Mouse (Mus musculus) T-helper 17 cell (primary cell): ENCODE data around the gene Kcna7.

Experiments used
- in situ Hi-C, 2 experiments: fragments of 300-600 bp; cut with MboI, MseI; formaldehyde crosslinking; loops; 1 replicate in 1 of 2; 2 replicates in 1 of 2; pipeline ENCODE4 v1.15.1; 2025; ENCODE audit warnings: high pct_unique_total_duplicates in 2 of 2

Gene Kcna7

DNA sequence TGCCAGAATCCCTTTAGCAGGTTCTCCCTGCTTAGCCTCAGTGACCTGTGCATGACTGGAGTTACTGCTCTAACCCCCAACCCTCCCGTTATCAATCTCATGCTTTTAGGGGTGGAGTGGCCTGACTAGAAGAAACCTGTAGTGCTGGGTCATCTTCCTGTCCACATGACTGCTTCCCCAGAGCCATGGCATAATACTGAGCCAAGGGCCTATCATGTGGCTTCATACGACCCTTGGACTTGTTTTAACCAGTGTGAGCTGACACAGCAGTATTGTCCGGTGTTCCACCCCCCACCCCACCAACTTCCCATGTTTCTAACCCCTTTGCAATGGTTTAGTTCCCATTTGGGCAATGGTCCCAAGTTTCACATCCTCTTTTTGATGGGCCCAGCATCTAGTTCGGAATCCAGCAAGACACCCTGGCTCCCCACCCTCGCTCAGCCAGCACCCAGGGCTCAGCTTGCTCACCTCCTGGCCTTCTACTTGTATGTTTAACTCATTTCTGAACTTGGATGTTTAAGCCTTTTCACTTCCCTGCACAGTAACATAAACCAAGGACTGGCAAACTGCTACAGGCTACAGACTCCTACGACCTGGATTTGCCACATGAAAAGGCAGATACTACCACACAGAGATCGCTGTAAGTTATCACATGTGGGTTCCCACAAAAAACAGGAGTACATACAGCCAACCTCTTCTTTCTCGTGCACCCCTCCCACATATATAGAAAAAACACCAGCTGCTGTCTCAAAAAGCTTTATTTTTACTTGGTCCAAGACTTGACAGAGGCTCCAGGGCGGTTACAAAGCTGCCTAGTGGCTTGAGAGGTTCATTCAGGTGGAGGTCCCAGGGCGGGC, 52.0 kb downstream of the Kcna7 start:
- in situ Hi-C loops, result no loop called here

DNA sequence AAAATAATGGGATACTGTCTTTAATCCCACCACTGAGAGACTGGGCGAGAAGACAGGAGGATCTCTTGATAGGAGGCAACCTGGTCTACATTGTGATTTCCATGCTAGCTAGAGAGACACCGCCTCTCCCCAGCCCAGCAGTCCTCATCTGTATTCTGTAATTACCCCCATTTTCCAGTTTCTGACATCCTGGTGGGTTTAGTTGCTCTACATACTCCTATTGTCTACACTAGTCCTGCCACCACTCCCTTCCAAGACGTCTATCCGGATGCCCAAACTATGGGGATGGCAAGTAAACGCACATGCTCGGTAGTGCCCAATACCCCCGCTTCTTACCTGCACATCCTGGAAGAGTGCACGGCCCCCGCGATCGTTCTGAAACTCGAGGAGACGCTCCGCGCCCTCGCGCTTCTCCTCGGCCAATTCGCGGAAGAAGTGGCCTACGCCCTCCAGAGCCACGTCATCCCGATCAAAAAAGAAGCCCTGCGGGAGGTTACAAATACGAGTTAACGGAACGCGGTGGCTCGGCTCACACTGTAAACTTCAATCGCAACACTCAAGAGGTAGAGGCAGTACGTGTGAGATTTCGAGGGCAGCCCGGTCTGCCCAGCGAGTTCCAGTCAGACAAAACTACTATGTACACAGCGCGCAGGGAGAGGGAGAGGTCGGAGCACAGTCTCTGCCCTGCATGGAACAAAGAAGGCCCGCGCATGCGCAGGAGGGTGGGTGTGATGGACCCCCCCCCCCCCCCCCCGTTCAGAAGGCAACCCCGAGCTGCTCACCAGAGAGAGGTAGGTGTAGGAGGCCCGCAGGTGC, 53.5 kb downstream of the Kcna7 start:
- in situ Hi-C loops, result no loop called here
